Comparison of ENCODE assay signal across 20 mouse cellular contexts in genomic region chr7:118544128-118544527, GRCm38 (mm10). TPM values are rescaled to one million over a fixed set of nuclear protein-coding genes. Genes with fewer than 3 reads are reported as not detected.
"Had no signal": no experiment of that assay in that cellular context is flagged by ENCODE, and none has a peak within 500 bp of the region (broad histone marks: within the 10 kb centered on the region; RNA-seq: fewer than 3 reads in every experiment).

No protein-coding gene starts in this region.

- ATAC-seq: midbrain, embryonic 16.5 days had no signal

- DNase-seq: lung, embryonic 14.5 days; lung, postnatal 10 days; lung, postnatal 4 days; midbrain, embryonic 14.5 days; retina, postnatal 1 day; right cerebral cortex, adult 18-20 months; right cerebral cortex, postnatal 25 days; right cerebral cortex, postnatal 4 days; spleen, adult 18-20 months; thymus, adult 18-20 months; thymus, postnatal 14 days; thymus, postnatal 36 days had no signal

- H3K4me2 ChIP-seq: lung, embryonic 14.5 days; midbrain, embryonic 12.5 days; neural tube, embryonic 13.5 days; neural tube, embryonic 15.5 days had no signal

- H3K9me3 ChIP-seq: midbrain, embryonic 10.5 days; midbrain, embryonic 12.5 days; neural tube, embryonic 13.5 days; neural tube, embryonic 15.5 days had no signal

- H3K9ac ChIP-seq: lung, embryonic 14.5 days; midbrain, embryonic 12.5 days; neural tube, embryonic 13.5 days; neural tube, embryonic 15.5 days had no signal

- H3K27ac ChIP-seq: midbrain, embryonic 10.5 days; midbrain, embryonic 12.5 days; neural tube, embryonic 13.5 days; neural tube, embryonic 15.5 days had no signal

- H3K4me3 ChIP-seq: midbrain, embryonic 10.5 days; midbrain, embryonic 12.5 days; myocyte; neural tube, embryonic 13.5 days; neural tube, embryonic 15.5 days had no signal

- H3K27me3 ChIP-seq: midbrain, embryonic 12.5 days; neural tube, embryonic 13.5 days; neural tube, embryonic 15.5 days had no signal

- H3K4me1 ChIP-seq: midbrain, embryonic 10.5 days; midbrain, embryonic 12.5 days; neural tube, embryonic 13.5 days; neural tube, embryonic 15.5 days had no signal

RNA-seq across cellular contexts. Expression of gene Tmc7, which starts 40.4 kb away (rescaled TPM):
- total RNA-seq: megakaryocyte-erythroid progenitor cell, adult 5-6 weeks had no signal

RNA-seq across cellular contexts. Expression of gene Tmc5, which starts 53.0 kb away (rescaled TPM):
- total RNA-seq: megakaryocyte, adult 5-6 weeks; megakaryocyte-erythroid progenitor cell, adult 5-6 weeks had no signal
- polyA plus RNA-seq: myocyte had no signal
